Mouse (Mus musculus): ENCODE results near the gene Cox7a1. TPM values are rescaled to one million over a fixed set of nuclear protein-coding genes. Genes with fewer than 3 reads are reported as not detected.
A peak's percentile ranks its signal among the peaks of the same experiment; 100 is the strongest.

The Cox7a1 gene
- polyA plus RNA-seq (2014; fragmentation: Nextera tagmentation; extraction: Ambion mirVana), result 544 and 589 TPM in 2 replicates

GRCm38 (mm10) chr7:30183879-30184289 lies at the start of gene Cox7a1:
Gene Cox7a1, plus strand, starts transcription at chr7:30184144.
- H3K4me3 ChIP-seq (ENCODE audit: control insufficient read depth in 1 of 2, insufficient read depth in 1 of 2, low read depth in 1 of 2, low read length in 2 of 2), result peak within 1 kb of the TSS; percentile 44 to 62
- peak within 1 kb of the TSS; percentile 63 for H3K4me2 ChIP-seq (ENCODE audit: low read length)
- no peaks in the 10 kb centered on the region for H3K27me3 ChIP-seq (ENCODE audit: control insufficient read depth, insufficient read depth, low read length)
- WGBS, result 1% methylated on average over 11 of the region's 11 CpGs
- peak within 1 kb of the TSS; percentile 74 for H3K9ac ChIP-seq (ENCODE audit: low read length)
- peak within 1 kb of the TSS; percentile 58 to 61; a peak in 3 of 4 replicates for H3K27ac ChIP-seq (replicated peaks in 1 of 2; ENCODE audit: control insufficient read depth in 1 of 2, insufficient read depth in 1 of 2, low read depth in 2 of 2, low read length in 2 of 2)
- peaks cover 4 to 9% of the 10 kb centered on the region in 2 experiments for H3K4me1 ChIP-seq (ENCODE audit: control insufficient read depth in 2 of 2, insufficient read depth in 2 of 2, low read length in 2 of 2)
- H3K9me3 ChIP-seq (ENCODE audit: control insufficient read depth, low read length), result no peaks in the 10 kb centered on the region
- H3K36me3 ChIP-seq (ENCODE audit: control insufficient read depth, insufficient read depth, low read length), result peaks cover 40% of the 10 kb centered on the region
- peak; percentile 79 for ATAC-seq (ENCODE audit: insufficient number of reproducible peaks, insufficient read depth, low FRiP score, low read depth)

- Histone ChIP-seq H3K27ac (replicated peaks in 1 of 2; ENCODE audit: control insufficient read depth in 1 of 2, insufficient read depth in 1 of 2, low read depth in 2 of 2, low read length in 2 of 2) (no peak overlapping the region), H3K36me3 (ENCODE audit: control insufficient read depth, insufficient read depth, low read length) (peaks cover 58% of the 10 kb centered on the region), H3K27me3 (ENCODE audit: control insufficient read depth, insufficient read depth, low read length) (no peaks in the 10 kb centered on the region), H3K4me3 (ENCODE audit: control insufficient read depth in 1 of 2, insufficient read depth in 1 of 2, low read depth in 1 of 2, low read length in 2 of 2) (no peak overlapping the region), H3K9me3 (ENCODE audit: control insufficient read depth, low read length) (no peaks in the 10 kb centered on the region), H3K4me2 (ENCODE audit: low read length) (no peak overlapping the region), H3K9ac (ENCODE audit: low read length) (no peak overlapping the region), H3K4me1 (ENCODE audit: control insufficient read depth in 2 of 2, insufficient read depth in 2 of 2, low read length in 2 of 2) (no peaks in the 10 kb centered on the region)
- no peak for ATAC-seq (ENCODE audit: insufficient number of reproducible peaks, insufficient read depth, low FRiP score, low read depth)
- 89% methylated on average over 10 of the region's 10 CpGs for WGBS
These were observed 47.1 kb upstream of the Cox7a1 start for GRCm38 (mm10) chr7:30136826-30137225.

GRCm38 (mm10) chr7:30143170-30143554 lies 40.8 kb upstream of the Cox7a1 start:
- Histone ChIP-seq H3K9me3 (ENCODE audit: control insufficient read depth, low read length) (no peaks in the 10 kb centered on the region), H3K4me1 (ENCODE audit: control insufficient read depth in 2 of 2, insufficient read depth in 2 of 2, low read length in 2 of 2) (peaks cover 0 to 2% of the 10 kb centered on the region in 2 experiments; a peak in 1 of 4 replicates), H3K27me3 (ENCODE audit: control insufficient read depth, insufficient read depth, low read length) (no peaks in the 10 kb centered on the region), H3K4me3 (ENCODE audit: control insufficient read depth in 1 of 2, insufficient read depth in 1 of 2, low read depth in 1 of 2, low read length in 2 of 2) (peak overlapping the region; percentile 65 to 74), H3K36me3 (ENCODE audit: control insufficient read depth, insufficient read depth, low read length) (peaks cover 12% of the 10 kb centered on the region; the same call in 1 of the 2 replicates), H3K27ac (replicated peaks in 1 of 2; ENCODE audit: control insufficient read depth in 1 of 2, insufficient read depth in 1 of 2, low read depth in 2 of 2, low read length in 2 of 2) (peak overlapping the region; percentile 2 to 84; a peak in 3 of 4 replicates), H3K4me2 (ENCODE audit: low read length) (peak overlapping the region; percentile 72), H3K9ac (ENCODE audit: low read length) (peak overlapping the region; percentile 87)
- 21% methylated on average over 8 of the region's 8 CpGs for WGBS
- ATAC-seq (ENCODE audit: insufficient number of reproducible peaks, insufficient read depth, low FRiP score, low read depth), result no peak

- ATAC-seq (ENCODE audit: insufficient number of reproducible peaks, insufficient read depth, low FRiP score, low read depth), result peak; percentile 96
- Histone ChIP-seq H3K36me3 (ENCODE audit: control insufficient read depth, insufficient read depth, low read length) (peaks cover 7% of the 10 kb centered on the region; the same call in 1 of the 2 replicates), H3K4me2 (ENCODE audit: low read length) (peak overlapping the region; percentile 72), H3K9ac (ENCODE audit: low read length) (peak overlapping the region; percentile 87), H3K27ac (replicated peaks in 1 of 2; ENCODE audit: control insufficient read depth in 1 of 2, insufficient read depth in 1 of 2, low read depth in 2 of 2, low read length in 2 of 2) (peak overlapping the region; percentile 78 to 84), H3K27me3 (ENCODE audit: control insufficient read depth, insufficient read depth, low read length) (no peaks in the 10 kb centered on the region), H3K4me3 (ENCODE audit: control insufficient read depth in 1 of 2, insufficient read depth in 1 of 2, low read depth in 1 of 2, low read length in 2 of 2) (peak overlapping the region; percentile 65 to 74), H3K4me1 (ENCODE audit: control insufficient read depth in 2 of 2, insufficient read depth in 2 of 2, low read length in 2 of 2) (peaks cover 0 to 2% of the 10 kb centered on the region in 2 experiments; a peak in 1 of 4 replicates), H3K9me3 (ENCODE audit: control insufficient read depth, low read length) (peaks cover 1% of the 10 kb centered on the region)
- WGBS, result 3% methylated on average over 35 of the region's 35 CpGs
These were observed 40.3 kb upstream of the Cox7a1 start for GRCm38 (mm10) chr7:30143555-30144209.

GRCm38 (mm10) chr7:30147011-30147410 lies 36.9 kb upstream of the Cox7a1 start:
- WGBS, result 91% methylated on average over 5 of the region's 5 CpGs
- H3K27ac ChIP-seq (replicated peaks in 1 of 2; ENCODE audit: control insufficient read depth in 1 of 2, insufficient read depth in 1 of 2, low read depth in 2 of 2, low read length in 2 of 2), result no peak overlapping the region
- peaks cover 0 to 2% of the 10 kb centered on the region in 2 experiments; a peak in 1 of 4 replicates for H3K4me1 ChIP-seq (ENCODE audit: control insufficient read depth in 2 of 2, insufficient read depth in 2 of 2, low read length in 2 of 2)
- no peaks in the 10 kb centered on the region for H3K27me3 ChIP-seq (ENCODE audit: control insufficient read depth, insufficient read depth, low read length)
- H3K9ac ChIP-seq (ENCODE audit: low read length), result no peak overlapping the region
- H3K9me3 ChIP-seq (ENCODE audit: control insufficient read depth, low read length), result peaks cover 30% of the 10 kb centered on the region
- H3K4me3 ChIP-seq (ENCODE audit: control insufficient read depth in 1 of 2, insufficient read depth in 1 of 2, low read depth in 1 of 2, low read length in 2 of 2), result no peak overlapping the region
- no peak for ATAC-seq (ENCODE audit: insufficient number of reproducible peaks, insufficient read depth, low FRiP score, low read depth)
- no peaks in the 10 kb centered on the region for H3K36me3 ChIP-seq (ENCODE audit: control insufficient read depth, insufficient read depth, low read length)
- no peak overlapping the region for H3K4me2 ChIP-seq (ENCODE audit: low read length)

- Histone ChIP-seq H3K9ac (ENCODE audit: low read length) (no peak overlapping the region), H3K36me3 (ENCODE audit: control insufficient read depth, insufficient read depth, low read length) (peaks cover 41% of the 10 kb centered on the region), H3K4me1 (ENCODE audit: control insufficient read depth in 2 of 2, insufficient read depth in 2 of 2, low read length in 2 of 2) (no peaks in the 10 kb centered on the region), H3K4me2 (ENCODE audit: low read length) (no peak overlapping the region), H3K9me3 (ENCODE audit: control insufficient read depth, low read length) (peaks cover 74% of the 10 kb centered on the region), H3K27me3 (ENCODE audit: control insufficient read depth, insufficient read depth, low read length) (no peaks in the 10 kb centered on the region), H3K4me3 (ENCODE audit: control insufficient read depth in 1 of 2, insufficient read depth in 1 of 2, low read depth in 1 of 2, low read length in 2 of 2) (no peak overlapping the region), H3K27ac (replicated peaks in 1 of 2; ENCODE audit: control insufficient read depth in 1 of 2, insufficient read depth in 1 of 2, low read depth in 2 of 2, low read length in 2 of 2) (no peak overlapping the region)
- WGBS, result 96% methylated on average over 1 of the region's 1 CpGs
- no peak for ATAC-seq (ENCODE audit: insufficient number of reproducible peaks, insufficient read depth, low FRiP score, low read depth)
These were observed 29.9 kb upstream of the Cox7a1 start for GRCm38 (mm10) chr7:30154040-30154439.

- Histone ChIP-seq H3K4me2 (ENCODE audit: low read length) (no peak overlapping the region), H3K4me3 (ENCODE audit: control insufficient read depth in 1 of 2, insufficient read depth in 1 of 2, low read depth in 1 of 2, low read length in 2 of 2) (no peak overlapping the region), H3K27ac (replicated peaks in 1 of 2; ENCODE audit: control insufficient read depth in 1 of 2, insufficient read depth in 1 of 2, low read depth in 2 of 2, low read length in 2 of 2) (no peak overlapping the region), H3K4me1 (ENCODE audit: control insufficient read depth in 2 of 2, insufficient read depth in 2 of 2, low read length in 2 of 2) (no peaks in the 10 kb centered on the region), H3K36me3 (ENCODE audit: control insufficient read depth, insufficient read depth, low read length) (peaks cover 54% of the 10 kb centered on the region), H3K9me3 (ENCODE audit: control insufficient read depth, low read length) (peaks cover 65% of the 10 kb centered on the region), H3K9ac (ENCODE audit: low read length) (no peak overlapping the region), H3K27me3 (ENCODE audit: control insufficient read depth, insufficient read depth, low read length) (no peaks in the 10 kb centered on the region)
- 97% methylated on average over 3 of the region's 3 CpGs for WGBS
- no peak for ATAC-seq (ENCODE audit: insufficient number of reproducible peaks, insufficient read depth, low FRiP score, low read depth)
These were observed 28.4 kb upstream of the Cox7a1 start for GRCm38 (mm10) chr7:30155507-30155906.
